Comparison of ENCODE assay signal across 8 mouse cellular contexts in genomic region chr7:30728739-30729395, GRCm38 (mm10). TPM values are rescaled to one million over a fixed set of nuclear protein-coding genes. Genes with fewer than 3 reads are reported as not detected.
DNase-seq lines count a peak whose midpoint lies in the region; ATAC-seq and TF ChIP-seq lines count a peak whose summit lies in the region.

No protein-coding gene starts in this region.

- TF ChIP-seq POLR2A in testis, adult 2 months (IDR thresholded peaks at IDR 0.05; ENCODE audit: control insufficient read depth, low read depth, low read length): no peak

- peak; percentile 54 for ATAC-seq in intestine, embryonic 16.5 days
- ATAC-seq in neural tube, embryonic 15.5 days (ENCODE audit: low FRiP score): peak; percentile 56

- peak overlapping the region; percentile 76 for H3K4me2 ChIP-seq in intestine, embryonic 16.5 days (ENCODE audit: low read depth, low read length)
- peak overlapping the region; percentile 66 for H3K4me2 ChIP-seq in neural tube, embryonic 15.5 days

- H3K9me3 ChIP-seq in intestine, embryonic 16.5 days (ENCODE audit: control insufficient read depth, low read length): no peaks in the 10 kb centered on the region
- no peaks in the 10 kb centered on the region for H3K9me3 ChIP-seq in neural tube, embryonic 15.5 days (replicated peaks)

- DNase-seq in embryo, embryonic 11 days: peak; percentile 12
- no peak for DNase-seq in embryo, embryonic 10 days (ENCODE audit: low spot score)
- DNase-seq in testis, postnatal 14 days (ENCODE audit: low spot score): no peak
- DNase-seq in layer of hippocampus, postnatal 14 days (ENCODE audit: low spot score in 2 of 2): no peak
- no peak for DNase-seq in cerebellum, adult 11-12 months

- 6% methylated on average over 26 of the region's 26 CpGs for WGBS in intestine, embryonic 16.5 days
- 7% methylated on average over 26 of the region's 26 CpGs for WGBS in neural tube, embryonic 15.5 days

- H3K36me3 ChIP-seq in testis, adult 2 months (ENCODE audit: control insufficient read depth, insufficient read depth, low read length): no peaks in the 10 kb centered on the region
- H3K36me3 ChIP-seq in intestine, embryonic 16.5 days (ENCODE audit: control insufficient read depth, insufficient read depth, low read length): no peaks in the 10 kb centered on the region
- H3K36me3 ChIP-seq in neural tube, embryonic 15.5 days: peaks cover 30% of the 10 kb centered on the region

- peak overlapping the region; percentile 94 for H3K4me3 ChIP-seq in testis, adult 2 months (ENCODE audit: control insufficient read depth, low read depth, low read length)
- H3K4me3 ChIP-seq in intestine, embryonic 16.5 days (ENCODE audit: low read length): peak overlapping the region; percentile 82
- peak overlapping the region; percentile 75 for H3K4me3 ChIP-seq in neural tube, embryonic 15.5 days (replicated peaks)

- no peaks in the 10 kb centered on the region for H3K27me3 ChIP-seq in testis, adult 2 months (ENCODE audit: control insufficient read depth, insufficient read depth, low read length)
- H3K27me3 ChIP-seq in intestine, embryonic 16.5 days (replicated peaks; ENCODE audit: control insufficient read depth, insufficient read depth, low read length): no peaks in the 10 kb centered on the region
- H3K27me3 ChIP-seq in neural tube, embryonic 15.5 days (replicated peaks): no peaks in the 10 kb centered on the region

- peak overlapping the region; percentile 87 for H3K9ac ChIP-seq in intestine, embryonic 16.5 days (ENCODE audit: low read depth, low read length)
- peak overlapping the region; percentile 91 for H3K9ac ChIP-seq in neural tube, embryonic 15.5 days (replicated peaks)

- TF ChIP-seq CTCF in testis, adult 2 months (IDR thresholded peaks at IDR 0.05; ENCODE audit: control insufficient read depth, insufficient read depth, insufficient replicate concordance, low read depth, low read length): no peak

- peak overlapping the region; percentile 72 for H3K27ac ChIP-seq in testis, adult 2 months (ENCODE audit: control insufficient read depth, insufficient read depth, low read depth, low read length)
- peak overlapping the region; percentile 86 for H3K27ac ChIP-seq in intestine, embryonic 16.5 days (ENCODE audit: low read length)
- H3K27ac ChIP-seq in neural tube, embryonic 15.5 days (replicated peaks): peak overlapping the region; percentile 92

- H3K4me1 ChIP-seq in testis, adult 2 months (ENCODE audit: control insufficient read depth, insufficient read depth, low read length): peaks cover 3% of the 10 kb centered on the region
- H3K4me1 ChIP-seq in intestine, embryonic 16.5 days (ENCODE audit: control insufficient read depth, insufficient read depth, low read length): peaks cover 18% of the 10 kb centered on the region
- H3K4me1 ChIP-seq in neural tube, embryonic 15.5 days: peaks cover 31% of the 10 kb centered on the region

RNA-seq across cellular contexts. Expression of gene Tmem147, which starts 0.5 kb away (rescaled TPM):
- 161 and 171 TPM in 2 replicates for polyA plus RNA-seq in testis, adult 2 months (2012; rRNA removed)
- polyA plus RNA-seq in intestine, embryonic 16.5 days (2015; fragmentation: Nextera tagmentation; extraction: Ambion mirVana): 242 and 249 TPM in 2 replicates
- 284 and 304 TPM in 2 replicates for polyA plus RNA-seq in neural tube, embryonic 15.5 days (2015; fragmentation: Nextera tagmentation; extraction: Ambion mirVana)
- 100 to 1,000 TPM; 127 to 143 TPM for total RNA-seq in layer of hippocampus, postnatal 14 days (2021)

RNA-seq across cellular contexts. Expression of gene Gapdhs, which starts 14.6 kb away (rescaled TPM):
- polyA plus RNA-seq in testis, adult 2 months (2012; rRNA removed): 4,298 and 4,420 TPM in 2 replicates
- 0.32 TPM in 1 of 2 replicates, not detected in the other for polyA plus RNA-seq in intestine, embryonic 16.5 days (2015; fragmentation: Nextera tagmentation; extraction: Ambion mirVana)
- polyA plus RNA-seq in neural tube, embryonic 15.5 days (2015; fragmentation: Nextera tagmentation; extraction: Ambion mirVana): 0.73 and 1.0 TPM in 2 replicates
- not detected for total RNA-seq in layer of hippocampus, postnatal 14 days (2021)

RNA-seq across cellular contexts. Expression of gene Atp4a, which starts 16.9 kb away (rescaled TPM):
- polyA plus RNA-seq in testis, adult 2 months (2012; rRNA removed): 2.7 TPM in 2 replicates
- 1.6 and 2.5 TPM in 2 replicates for polyA plus RNA-seq in intestine, embryonic 16.5 days (2015; fragmentation: Nextera tagmentation; extraction: Ambion mirVana)
- polyA plus RNA-seq in neural tube, embryonic 15.5 days (2015; fragmentation: Nextera tagmentation; extraction: Ambion mirVana): 2.8 and 3.2 TPM in 2 replicates
- 1 to 10 TPM in 1 of 2 experiments, under 1 TPM in 1; 0.79 to 1.4 TPM for total RNA-seq in layer of hippocampus, postnatal 14 days (2021)

RNA-seq across cellular contexts. Expression of gene Sbsn, which starts 22.4 kb away (rescaled TPM):
- 4.6 and 4.7 TPM in 2 replicates for polyA plus RNA-seq in testis, adult 2 months (2012; rRNA removed)
- polyA plus RNA-seq in intestine, embryonic 16.5 days (2015; fragmentation: Nextera tagmentation; extraction: Ambion mirVana): 0.89 and 1.6 TPM in 2 replicates
- polyA plus RNA-seq in neural tube, embryonic 15.5 days (2015; fragmentation: Nextera tagmentation; extraction: Ambion mirVana): 1.6 and 2.0 TPM in 2 replicates
- total RNA-seq in layer of hippocampus, postnatal 14 days (2021): 10 to 100 TPM in 1 of 2 experiments, 1 to 10 TPM in 1; 6.8 to 10.7 TPM

RNA-seq across cellular contexts. Expression of gene 2200002J24Rik, which starts 30.1 kb away (rescaled TPM):
- 88.8 and 103 TPM in 2 replicates for polyA plus RNA-seq in testis, adult 2 months (2012; rRNA removed)
- polyA plus RNA-seq in intestine, embryonic 16.5 days (2015; fragmentation: Nextera tagmentation; extraction: Ambion mirVana): 4.7 and 4.8 TPM in 2 replicates
- 0.34 TPM in 1 of 2 replicates, not detected in the other for polyA plus RNA-seq in neural tube, embryonic 15.5 days (2015; fragmentation: Nextera tagmentation; extraction: Ambion mirVana)
- not detected for total RNA-seq in layer of hippocampus, postnatal 14 days (2021)

Comparison
In these comparisons a context has a peak if more than half of its experiments do, and no peak if none do; other contexts are left out.
1. RNA of gene Gapdhs, which starts 14.6 kb away (polyA plus RNA-seq): 4,298 to 4,420 TPM in testis, adult 2 months; 0.73 to 1.0 TPM in neural tube, embryonic 15.5 days and 0.32 TPM in intestine, embryonic 16.5 days; every median in the first group is over 1,000 times any median in the second.
2. Peak in every context shown above with its lines, with median percentiles within 50 percentile points of each other: H3K27ac ChIP-seq and H3K4me3 ChIP-seq.